Mouse (Mus musculus) ES-Bruce4 (cell line): ENCODE measurements around the gene Olfr1370. TPM values are rescaled to one million over a fixed set of nuclear protein-coding genes. Genes with fewer than 3 reads are reported as not detected.

Source experiments
- H3K27ac ChIP-seq: 2 replicates; pipeline ENCODE4 v1.5.1; 2012; ENCODE audit warnings: low read length, inconsistent platforms; ENCODE audit not compliant: insufficient read depth
- H3K27me3 ChIP-seq: 2 replicates; pipeline ENCODE4 v1.6.1; 2012; ENCODE audit warnings: mild to moderate bottlenecking, low read length, inconsistent platforms; ENCODE audit not compliant: control insufficient read depth, poor library complexity, insufficient read depth, severe bottlenecking
- H3K36me3 ChIP-seq: 2 replicates; pipeline ENCODE4 v1.6.1; 2012; ENCODE audit warnings: inconsistent platforms, mild to moderate bottlenecking, low read length, moderate library complexity; ENCODE audit not compliant: control insufficient read depth, poor library complexity, insufficient read depth, severe bottlenecking
- H3K4me1 ChIP-seq: one replicate; pipeline ENCODE4 v1.8.1; 2011; ENCODE audit warnings: low read length; ENCODE audit not compliant: control insufficient read depth, insufficient read depth
- H3K4me3 ChIP-seq: 2 replicates; pipeline ENCODE4 v1.5.1; 2011; ENCODE audit warnings: low read depth, mild to moderate bottlenecking, low read length
- H3K9ac ChIP-seq: 2 replicates; pipeline ENCODE4 v1.6.1; 2012; ENCODE audit warnings: low read depth, mild to moderate bottlenecking, inconsistent platforms; ENCODE audit not compliant: poor library complexity, severe bottlenecking
- H3K9me3 ChIP-seq: replicated peaks from 2 replicates; pipeline ENCODE4 v1.6.1; 2012; ENCODE audit warnings: mild to moderate bottlenecking, low read length, inconsistent platforms; ENCODE audit not compliant: control insufficient read depth, poor library complexity, insufficient read depth, severe bottlenecking
- CTCF ChIP-seq: IDR thresholded peaks from one replicate; pipeline ENCODE4 v1.8.1; 2011; ENCODE audit warnings: low read depth, low read length
- EP300 ChIP-seq: IDR thresholded peaks from 2 replicates; pipeline ENCODE4 v1.6.1; 2011; ENCODE audit warnings: low read depth, low read length; ENCODE audit not compliant: insufficient read depth
- POLR2A ChIP-seq: IDR thresholded peaks from one replicate; pipeline ENCODE4 v1.8.1; 2011; ENCODE audit warnings: low read length; ENCODE audit not compliant: insufficient read depth
- polyA plus RNA-seq: library from polyadenylated mRNA; stranded (reverse); fragments of >200 nt; gene quantifications from 2 replicates; pipeline ENCODE4 v1.2.4, GENCODE M21; 2011; ENCODE audit warnings: low read depth; ENCODE audit not compliant: missing spikeins, insufficient read depth, insufficient read length

Gene Olfr1370
- polyA plus RNA-seq, 1 experiment, result not detected

DNA sequence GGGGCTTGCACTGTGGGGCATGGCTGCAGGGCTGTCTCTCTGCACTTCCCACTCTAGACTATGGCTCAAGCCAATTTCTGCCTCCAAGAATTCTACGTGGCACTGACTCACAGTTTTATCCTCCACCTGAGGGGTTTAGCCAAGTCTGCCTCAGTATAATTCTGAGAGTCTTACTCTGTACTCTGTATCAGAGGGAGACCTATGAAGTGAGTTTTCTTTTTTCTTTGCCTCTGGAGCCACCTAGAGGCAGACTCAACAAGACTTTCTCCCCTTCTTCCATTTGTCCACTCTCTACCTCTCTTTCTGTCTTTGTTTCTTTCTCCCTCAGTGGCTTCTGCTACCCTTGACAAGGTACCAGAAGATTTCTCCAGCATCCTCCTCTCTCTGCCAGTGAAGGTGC lies 24.6 kb downstream of the Olfr1370 start:
- no peaks in the 10 kb centered on the region for H3K36me3 ChIP-seq
- no peak overlapping the region for H3K4me3 ChIP-seq
- H3K27ac ChIP-seq, result no peak overlapping the region
- TF ChIP-seq EP300 (no peak), CTCF (no peak), POLR2A (no peak)
- H3K4me1 ChIP-seq, result no peaks in the 10 kb centered on the region
- H3K9ac ChIP-seq, result no peak overlapping the region
- H3K9me3 ChIP-seq, result no peaks in the 10 kb centered on the region; the same call in none of the 2 replicates
- H3K27me3 ChIP-seq, result no peaks in the 10 kb centered on the region

- H3K4me1 ChIP-seq, result no peaks in the 10 kb centered on the region
- no peak overlapping the region for H3K27ac ChIP-seq
- no peaks in the 10 kb centered on the region for H3K27me3 ChIP-seq
- TF ChIP-seq CTCF, result no peak
- no peak for TF ChIP-seq POLR2A
- TF ChIP-seq EP300, result no peak
- no peak overlapping the region for H3K4me3 ChIP-seq
- H3K36me3 ChIP-seq, result no peaks in the 10 kb centered on the region
- H3K9ac ChIP-seq, result no peak overlapping the region
- H3K9me3 ChIP-seq, result no peaks in the 10 kb centered on the region
Measured at GRCm38 (mm10) chr13:21040589-21041199, 34.1 kb downstream of the Olfr1370 start.

DNA sequence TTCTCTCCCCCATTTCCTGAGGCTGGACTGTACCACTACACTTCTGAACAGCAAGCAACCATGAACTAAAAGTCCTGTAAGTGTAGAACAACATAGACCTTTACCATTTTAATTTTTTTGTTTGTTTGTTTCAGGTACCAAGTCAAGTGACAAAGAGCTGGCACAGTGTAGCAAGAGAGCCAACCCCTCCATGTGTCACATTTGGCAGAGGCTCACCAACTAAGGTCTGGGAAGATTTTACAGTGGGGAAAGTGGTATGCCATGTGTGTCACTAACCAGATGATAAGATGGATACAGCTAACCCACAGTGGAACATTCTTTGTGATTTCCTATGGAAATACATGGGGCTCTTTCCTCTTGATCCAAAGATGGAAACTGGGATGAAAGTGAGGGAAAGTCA lies 38.8 kb downstream of the Olfr1370 start:
- TF ChIP-seq POLR2A, result no peak
- no peak for TF ChIP-seq EP300
- TF ChIP-seq CTCF, result no peak
- H3K36me3 ChIP-seq, result no peaks in the 10 kb centered on the region
- no peak overlapping the region for H3K9ac ChIP-seq
- no peaks in the 10 kb centered on the region for H3K4me1 ChIP-seq
- H3K4me3 ChIP-seq, result no peak overlapping the region
- H3K27ac ChIP-seq, result no peak overlapping the region
- no peaks in the 10 kb centered on the region for H3K27me3 ChIP-seq
- H3K9me3 ChIP-seq, result no peaks in the 10 kb centered on the region

DNA sequence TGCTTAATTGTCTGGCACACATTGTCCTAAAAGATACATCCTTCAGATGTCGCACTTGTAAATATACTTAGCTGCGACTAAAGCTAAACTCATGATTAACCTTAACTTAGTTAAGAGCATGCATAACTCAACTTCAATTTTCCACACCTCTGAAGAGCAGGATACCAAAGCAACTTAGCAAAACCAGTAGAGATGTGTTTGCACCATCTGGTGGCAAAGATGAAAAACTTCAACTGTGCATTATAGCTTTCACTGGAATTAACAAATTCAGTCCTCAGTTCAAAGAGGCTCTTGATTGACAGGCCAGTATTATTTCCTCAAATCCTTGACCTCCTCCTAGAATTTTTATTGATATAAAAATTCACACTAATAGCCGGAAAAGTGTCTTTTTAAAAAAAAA lies 39.7 kb downstream of the Olfr1370 start:
- no peaks in the 10 kb centered on the region for H3K36me3 ChIP-seq
- TF ChIP-seq CTCF (no peak), EP300 (no peak), POLR2A (no peak)
- no peaks in the 10 kb centered on the region for H3K27me3 ChIP-seq
- H3K27ac ChIP-seq, result no peak overlapping the region
- no peak overlapping the region for H3K9ac ChIP-seq
- H3K9me3 ChIP-seq, result no peaks in the 10 kb centered on the region
- H3K4me3 ChIP-seq, result no peak overlapping the region
- H3K4me1 ChIP-seq, result no peaks in the 10 kb centered on the region

DNA sequence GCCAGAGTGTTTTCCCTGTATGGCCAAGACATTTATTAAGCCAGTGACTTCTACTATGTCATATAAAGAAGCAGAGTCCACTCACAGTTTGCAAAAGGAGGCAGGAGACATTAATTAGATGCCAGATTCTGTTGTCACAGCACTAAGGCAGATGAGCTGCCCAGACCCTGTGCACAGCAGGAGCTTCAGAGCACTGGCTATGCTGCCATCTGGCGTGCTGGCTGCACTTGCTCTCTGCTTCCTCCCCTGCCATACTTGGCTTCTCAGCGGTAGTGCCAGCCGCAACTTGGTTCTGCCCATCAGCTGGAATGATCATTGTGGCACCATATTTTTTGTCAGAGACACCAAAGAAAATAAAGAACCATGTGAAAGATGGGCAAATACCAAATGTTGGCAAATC lies 41.6 kb downstream of the Olfr1370 start:
- Histone ChIP-seq H3K4me1 (no peaks in the 10 kb centered on the region), H3K9me3 (no peaks in the 10 kb centered on the region), H3K36me3 (no peaks in the 10 kb centered on the region), H3K27me3 (no peaks in the 10 kb centered on the region), H3K4me3 (no peak overlapping the region), H3K27ac (no peak overlapping the region), H3K9ac (no peak overlapping the region)
- TF ChIP-seq CTCF, result no peak
- TF ChIP-seq POLR2A, result no peak
- no peak for TF ChIP-seq EP300

GRCm38 (mm10) chr13:21024831-21025230 lies 49.9 kb downstream of the Olfr1370 start:
- Histone ChIP-seq H3K9me3 (no peaks in the 10 kb centered on the region), H3K36me3 (no peaks in the 10 kb centered on the region), H3K27me3 (no peaks in the 10 kb centered on the region), H3K4me3 (no peak overlapping the region), H3K4me1 (no peaks in the 10 kb centered on the region), H3K27ac (no peak overlapping the region), H3K9ac (no peak overlapping the region)
- TF ChIP-seq POLR2A (no peak), EP300 (no peak), CTCF (no peak)

Other genes starting within 250 kb of the Olfr1370 start
- 0.27 TPM in 1 of 2 replicates, not detected in the other for gene Olfr1369-ps1, start 36.5 kb upstream of the Olfr1370 start, polyA plus RNA-seq
- gene Olfr263, start 54.7 kb upstream of the Olfr1370 start, polyA plus RNA-seq, result not detected in 2 replicates
- gene Olfr1368, start 70.9 kb upstream of the Olfr1370 start, polyA plus RNA-seq, result not detected in 2 replicates
- 117 and 128 TPM in 2 replicates for gene Trim27, start 104.5 kb upstream of the Olfr1370 start, polyA plus RNA-seq
- not detected in 2 replicates for gene Gpx5, start 217.8 kb upstream of the Olfr1370 start, polyA plus RNA-seq
- gene Gpx6, start 237.2 kb upstream of the Olfr1370 start, polyA plus RNA-seq, result 1.2 and 2.2 TPM in 2 replicates